Mouse (Mus musculus) spleen, adult 2 months (tissue): Measurements from ENCODE around the gene Ankrd39. TPM values are rescaled to one million over a fixed set of nuclear protein-coding genes. Genes with fewer than 3 reads are reported as not detected.

Source experiments
- DNase-seq, 2 experiments: peaks; one replicate each; pipeline versions ENCODE4 v3.0.0 to v3.0.0-alpha.2; 2012 to 2021; ENCODE audit warnings: low spot score in 2 of 2, low read depth in 1 of 2
- H3K27ac ChIP-seq: fragments of 200-500 bp; 2 replicates; pipeline ENCODE4 v1.5.1; 2012; ENCODE audit warnings: low read length, inconsistent platforms; ENCODE audit not compliant: insufficient read depth
- H3K27me3 ChIP-seq: fragments of 200-500 bp; 2 replicates; pipeline ENCODE4 v1.6.1; 2012; ENCODE audit warnings: mild to moderate bottlenecking, moderate library complexity, low read length, inconsistent platforms; ENCODE audit not compliant: control insufficient read depth, insufficient read depth
- H3K36me3 ChIP-seq: fragments of 200-500 bp; 2 replicates; pipeline ENCODE4 v1.6.1; 2012; ENCODE audit warnings: mild to moderate bottlenecking, low read length, inconsistent platforms; ENCODE audit not compliant: control insufficient read depth, insufficient read depth
- H3K4me1 ChIP-seq: fragments of 200-500 bp; 2 replicates; pipeline ENCODE4 v1.6.1; 2011; ENCODE audit warnings: inconsistent platforms; ENCODE audit not compliant: control insufficient read depth, insufficient read depth, insufficient read length
- H3K4me3 ChIP-seq: fragments of 200-500 bp; 2 replicates; pipeline ENCODE4 v1.5.1; 2011; ENCODE audit warnings: mild to moderate bottlenecking, inconsistent platforms; ENCODE audit not compliant: insufficient read depth, insufficient read length; ENCODE audit errors: extremely low read depth
- CTCF ChIP-seq: fragments of 200-500 bp; IDR thresholded peaks from 2 replicates; pipeline ENCODE4 v1.5.1; 2011; ENCODE audit warnings: mild to moderate bottlenecking, inconsistent platforms; ENCODE audit not compliant: insufficient read depth, insufficient read length, insufficient replicate concordance; ENCODE audit errors: extremely low read depth
- POLR2A ChIP-seq: fragments of 200-500 bp; IDR thresholded peaks from 2 replicates; pipeline ENCODE4 v1.6.1; 2011; ENCODE audit warnings: low read depth, low read length, inconsistent platforms
- WGBS: fragments of 180-500 bp; shearing (Covaris S2); methylation state at CpG from one replicate; pipeline ENCODE4 v1.1.7; 2018; 5-methylcytosine and 5-hydroxymethylcytosine counted together
- polyA plus RNA-seq: library from polyadenylated mRNA; depleted of rRNA; stranded (reverse); fragments of >200 nt; gene quantifications from 2 replicates; pipeline ENCODE4 v1.2.3, GENCODE M21; 2012

Gene Ankrd39
- polyA plus RNA-seq, 1 experiment = 22.2 TPM

GRCm38 (mm10) chr1:36512966-36513280, 34.3 kb downstream of the Ankrd39 start:
- no peaks in the 10 kb centered on the region for H3K27me3 ChIP-seq
- H3K27ac ChIP-seq = no peak overlapping the region
- H3K4me3 ChIP-seq = peak overlapping the region; percentile 89
- H3K4me1 ChIP-seq = peaks cover 6% of the 10 kb centered on the region
- WGBS = 7% methylated on average over 16 of the region's 16 CpGs
- no peak for DNase-seq
- TF ChIP-seq CTCF (no peak), POLR2A (no peak)
- H3K36me3 ChIP-seq = no peaks in the 10 kb centered on the region

DNA sequence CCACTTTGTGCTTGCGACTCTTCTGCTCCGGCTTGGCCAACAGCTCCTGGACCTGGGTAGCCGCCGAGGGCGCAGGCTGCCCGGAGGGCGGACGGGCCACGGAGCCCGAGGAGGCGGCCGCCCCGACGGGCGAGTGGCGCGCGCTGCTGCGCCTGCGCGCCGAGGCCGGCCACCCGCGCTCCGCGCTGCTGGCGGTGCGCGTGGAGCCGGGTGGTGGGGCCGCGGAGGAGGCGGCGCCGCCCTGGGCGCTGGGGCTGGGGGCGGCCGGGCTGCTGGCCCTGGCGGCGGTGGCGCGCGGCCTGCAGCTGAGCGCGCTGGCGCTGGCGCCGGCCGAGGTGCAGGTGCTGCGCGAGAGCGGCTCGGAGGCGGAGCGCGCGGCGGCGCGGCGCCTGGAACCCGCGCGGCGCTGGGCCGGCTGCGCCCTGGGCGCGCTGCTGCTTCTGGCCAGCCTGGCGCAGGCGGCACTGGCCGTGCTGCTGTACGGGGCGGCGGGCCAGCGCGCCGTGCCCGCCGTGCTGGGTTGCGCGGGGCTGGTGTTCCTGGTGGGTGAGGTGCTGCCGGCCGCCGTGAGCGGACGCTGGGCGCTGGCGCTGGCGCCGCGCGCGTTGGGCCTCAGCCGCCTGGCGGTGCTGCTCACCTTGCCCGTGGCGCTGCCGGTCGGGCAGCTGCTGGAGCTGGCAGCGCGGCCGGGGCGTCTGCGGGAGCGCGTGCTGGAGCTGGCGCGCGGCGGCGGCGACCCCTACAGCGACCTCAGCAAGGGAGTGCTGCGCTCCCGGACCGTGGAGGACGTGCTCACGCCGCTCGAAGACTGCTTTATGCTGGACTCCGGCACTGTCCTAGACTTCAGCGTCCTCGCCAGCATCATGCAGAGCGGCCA, 34.9 kb downstream of the Ankrd39 start:
- Histone ChIP-seq H3K4me3 (peak overlapping the region; percentile 89), H3K36me3 (no peaks in the 10 kb centered on the region), H3K27me3 (no peaks in the 10 kb centered on the region), H3K4me1 (peaks cover 6% of the 10 kb centered on the region), H3K27ac (peak overlapping the region; percentile 95)
- DNase-seq = peak; percentile 15 to 41
- 6% methylated on average over 109 of the region's 126 CpGs for WGBS
- TF ChIP-seq CTCF = no peak
- no peak for TF ChIP-seq POLR2A

DNA sequence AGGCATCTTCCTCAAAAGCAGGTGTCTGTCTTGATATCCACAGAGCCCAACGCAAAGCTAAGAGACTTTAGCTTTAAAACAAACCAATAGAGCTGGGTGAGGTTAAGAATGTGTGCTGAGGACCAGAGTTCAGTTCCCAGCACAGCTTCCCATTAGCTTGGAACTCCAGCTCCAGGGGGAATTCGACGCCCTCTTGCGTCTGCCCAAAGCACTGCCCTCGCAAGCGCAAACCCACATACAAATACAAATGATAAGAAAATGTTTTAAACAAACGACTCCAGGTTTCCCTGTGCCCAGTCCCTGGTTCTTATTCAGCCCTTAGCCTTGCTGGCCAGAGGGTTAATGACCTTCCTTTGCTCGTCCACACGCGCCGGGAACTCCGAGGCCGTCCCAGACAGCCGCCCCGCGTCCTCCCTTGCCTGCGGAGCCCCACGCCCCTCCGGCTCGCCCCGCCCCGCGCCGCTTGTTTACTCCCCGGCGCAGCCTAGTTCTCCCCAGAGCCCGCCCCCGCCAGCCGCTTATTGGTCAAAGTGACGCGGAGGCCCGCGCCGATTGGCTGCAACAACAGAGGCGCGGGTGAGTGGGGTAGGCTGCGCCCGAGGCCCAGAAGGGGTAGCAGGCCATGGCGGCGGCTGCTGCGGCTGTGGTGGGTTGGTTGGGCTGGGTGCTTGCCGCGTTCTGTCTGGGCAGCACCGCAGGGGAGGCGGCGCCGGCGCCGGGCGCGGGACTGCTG, 35.8 kb downstream of the Ankrd39 start, which contains the start of gene Cnnm3:
TSS of gene Cnnm3 (plus strand) at position 579 of the 733 bp plus-strand sequence.
- DNase-seq = peak; percentile 94 to 100
- peak; percentile 25; the same call in 1 of the 2 replicates for TF ChIP-seq CTCF
- peak; percentile 90 for TF ChIP-seq POLR2A
- peaks cover 2% of the 10 kb centered on the region for H3K36me3 ChIP-seq
- H3K4me1 ChIP-seq = peaks cover 6% of the 10 kb centered on the region
- peak within 1 kb of the TSS; percentile 95 for H3K27ac ChIP-seq
- H3K4me3 ChIP-seq = peak within 1 kb of the TSS; percentile 89
- WGBS = 3% methylated on average over 50 of the region's 51 CpGs
- no peaks in the 10 kb centered on the region for H3K27me3 ChIP-seq

- 55% methylated on average over 5 of the region's 5 CpGs for WGBS
- Histone ChIP-seq H3K27ac (no peak overlapping the region), H3K27me3 (no peaks in the 10 kb centered on the region)
Measured at GRCm38 (mm10) chr1:36508238-36508637, 39.0 kb downstream of the Ankrd39 start.

DNA sequence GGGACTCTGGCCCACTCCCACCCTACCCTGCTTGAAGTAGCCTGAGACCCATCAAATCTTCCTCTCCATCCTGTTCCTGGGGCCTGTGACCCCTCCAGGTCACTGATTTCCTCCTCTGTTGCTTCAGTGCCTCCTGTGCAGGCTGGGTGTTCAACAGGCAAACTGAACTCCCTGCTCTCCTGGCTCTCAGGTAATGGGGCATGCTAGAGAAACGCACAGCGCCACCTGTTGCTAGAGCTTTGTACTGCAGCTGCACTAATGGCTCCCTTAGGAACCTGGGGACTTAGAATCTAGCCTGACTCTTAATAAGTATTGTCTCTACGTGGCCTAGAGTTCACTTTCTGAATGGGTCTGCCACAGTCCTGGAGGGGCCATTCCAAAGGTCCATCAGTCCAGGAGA, 46.0 kb downstream of the Ankrd39 start:
- Histone ChIP-seq H3K27ac (no peak overlapping the region), H3K27me3 (no peaks in the 10 kb centered on the region), H3K36me3 (peaks cover 10% of the 10 kb centered on the region), H3K4me1 (no peaks in the 10 kb centered on the region), H3K4me3 (no peak overlapping the region)
- 4% methylated on average over 3 of the region's 3 CpGs for WGBS
- DNase-seq = peak; percentile 53 to 79
- TF ChIP-seq CTCF (peak; percentile 87; the same call in 1 of the 2 replicates), POLR2A (no peak)

More at GRCm38 (mm10) chr1:36508238-36508637, 39.0 kb downstream of the Ankrd39 start:
- peaks cover 6% of the 10 kb centered on the region for H3K4me1 ChIP-seq
- H3K36me3 ChIP-seq = peaks cover 2% of the 10 kb centered on the region
- H3K4me3 ChIP-seq = no peak overlapping the region
- no peak for TF ChIP-seq POLR2A
- no peak for TF ChIP-seq CTCF
- DNase-seq = no peak

DNA sequence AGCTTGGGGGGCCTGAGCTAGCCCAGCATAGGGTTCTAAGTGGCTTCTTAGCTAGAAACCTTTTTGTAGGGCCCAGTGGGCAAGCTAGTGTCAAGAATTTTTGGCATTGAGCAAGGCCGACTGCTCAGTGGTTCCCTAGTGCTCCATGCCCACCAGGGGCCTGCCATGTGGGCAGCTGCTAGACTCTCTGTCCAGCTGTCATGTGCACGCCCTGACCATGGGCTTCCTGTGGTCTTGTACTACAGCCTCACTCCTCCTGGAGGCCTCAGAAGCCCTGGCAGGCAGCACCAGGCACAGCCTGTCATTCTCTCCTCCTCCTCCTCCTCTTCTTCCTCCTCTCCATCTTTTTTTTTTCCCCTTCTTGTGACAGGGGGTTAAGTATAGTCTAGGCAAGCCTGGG, 49.9 kb downstream of the Ankrd39 start:
- H3K36me3 ChIP-seq = peaks cover 10% of the 10 kb centered on the region
- no peak overlapping the region for H3K27ac ChIP-seq

More for the DNA sequence above, 49.9 kb downstream of the Ankrd39 start:
- no peak for DNase-seq
- 85% methylated on average over 2 of the region's 2 CpGs for WGBS
- Histone ChIP-seq H3K4me1 (no peaks in the 10 kb centered on the region), H3K4me3 (no peak overlapping the region), H3K27me3 (no peaks in the 10 kb centered on the region)
- TF ChIP-seq CTCF (no peak), POLR2A (no peak)
